Mouse (Mus musculus): ENCODE results near the gene Itih3. TPM values are rescaled to one million over a fixed set of nuclear protein-coding genes. Genes with fewer than 3 reads are reported as not detected.

Gene Itih3
- total RNA-seq, 2 experiments from 2014 or later, result 17.2 to 22.3 TPM

DNA sequence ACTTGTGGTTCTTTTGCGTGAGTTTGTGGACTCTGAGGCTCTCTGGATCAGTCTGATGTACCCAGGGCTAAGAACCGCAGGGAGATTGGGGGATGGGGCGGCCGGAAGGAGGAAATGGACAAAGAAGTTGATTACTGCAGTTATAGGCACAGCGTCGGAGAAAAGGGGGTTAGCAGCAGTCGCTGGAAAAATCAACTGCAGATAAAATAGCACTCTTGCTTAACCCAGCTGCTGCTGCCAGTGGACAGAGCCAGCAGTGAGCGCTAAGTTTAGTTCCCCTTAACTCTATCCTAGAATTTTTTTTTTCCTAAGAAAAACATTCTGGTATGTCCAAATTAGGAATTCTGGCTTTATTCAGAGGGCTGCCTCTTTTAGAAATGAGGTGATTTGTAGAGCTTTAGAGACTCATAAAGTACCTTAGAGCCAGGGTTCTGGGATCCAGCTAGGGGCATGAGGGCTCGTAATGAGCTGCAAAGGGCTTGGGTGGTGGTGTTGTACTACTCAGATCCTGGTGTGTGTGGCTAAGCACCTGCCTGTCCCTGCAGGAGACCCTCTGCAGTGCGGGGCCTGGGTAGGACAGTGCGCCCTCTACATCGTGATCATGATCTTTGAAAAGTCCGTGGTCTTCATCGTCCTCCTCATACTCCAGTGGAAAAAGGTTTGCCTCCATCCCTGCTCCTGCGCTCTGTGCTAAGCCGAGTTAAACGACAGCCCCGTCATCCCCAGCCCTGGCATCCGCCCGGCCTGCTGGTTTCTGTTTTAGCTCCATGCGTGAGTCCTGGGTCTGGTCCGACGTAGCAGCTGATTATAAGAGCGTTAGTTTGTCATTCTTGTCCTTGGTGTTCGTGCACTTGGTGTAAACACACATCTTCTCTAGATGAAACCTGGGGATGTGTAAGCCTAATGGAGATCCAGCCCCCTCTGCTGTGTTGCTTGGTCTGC is 53.1 kb downstream of the Itih3 start:
- intact Hi-C loops (cut with DNase I), result no loop called here

DNA sequence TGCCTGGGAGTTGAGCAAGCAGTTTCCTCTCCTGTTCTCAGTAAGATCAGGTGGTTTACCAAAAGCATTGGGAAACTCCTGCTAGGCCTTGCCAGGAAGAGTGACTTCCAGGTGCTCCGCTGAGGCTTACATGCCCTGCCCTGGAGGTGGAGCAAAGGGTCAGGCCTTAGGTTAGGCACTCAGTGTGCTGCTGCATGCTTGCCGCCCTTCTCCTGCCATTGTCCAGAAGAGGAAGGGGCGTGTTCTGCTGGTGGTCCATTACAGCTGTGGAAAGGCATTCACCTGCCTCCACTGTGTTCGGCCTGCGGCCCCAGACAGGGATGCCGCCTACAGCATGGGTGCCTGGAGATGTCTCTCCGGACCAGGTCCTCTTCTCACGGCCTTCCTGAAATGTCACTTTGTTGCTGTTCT is 54.2 kb downstream of the Itih3 start:
- intact Hi-C loops (cut with DNase I), result loop anchor here (5.0 kb wide), 1 partner anchor 42 kb away; the partner anchor contains the start of gene Tmem110
- no peak for DNase-seq (ENCODE audit: low spot score in 2 of 2)

More for the DNA sequence above, 53.1 kb downstream of the Itih3 start:
- peak in 1 of 2 experiments; percentile 68 for DNase-seq (ENCODE audit: low spot score in 2 of 2)

DNA sequence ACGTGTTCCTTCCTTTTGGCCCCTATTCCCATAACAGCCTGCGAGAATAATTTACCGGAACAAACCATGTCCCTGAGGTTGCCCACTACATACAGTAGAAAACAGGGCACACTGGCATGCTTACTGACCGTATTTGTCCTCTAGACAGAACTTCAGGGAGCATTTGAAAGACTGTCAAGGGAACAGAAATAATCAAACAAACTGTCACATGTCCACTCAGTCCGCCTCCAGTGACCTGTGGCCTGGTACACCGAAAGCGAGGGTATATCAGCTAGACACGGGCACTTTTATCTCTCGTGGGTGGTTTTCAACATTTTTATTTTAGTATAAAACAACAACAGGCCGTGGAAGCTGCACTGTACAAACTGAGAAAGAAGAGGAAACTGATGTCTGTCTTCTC is 54.7 kb downstream of the Itih3 start:
- intact Hi-C loops (cut with DNase I), result loop anchor here (5.0 kb wide), 1 partner anchor 42 kb away; the partner anchor contains the start of gene Tmem110
- DNase-seq (ENCODE audit: low spot score in 2 of 2), result no peak

DNA sequence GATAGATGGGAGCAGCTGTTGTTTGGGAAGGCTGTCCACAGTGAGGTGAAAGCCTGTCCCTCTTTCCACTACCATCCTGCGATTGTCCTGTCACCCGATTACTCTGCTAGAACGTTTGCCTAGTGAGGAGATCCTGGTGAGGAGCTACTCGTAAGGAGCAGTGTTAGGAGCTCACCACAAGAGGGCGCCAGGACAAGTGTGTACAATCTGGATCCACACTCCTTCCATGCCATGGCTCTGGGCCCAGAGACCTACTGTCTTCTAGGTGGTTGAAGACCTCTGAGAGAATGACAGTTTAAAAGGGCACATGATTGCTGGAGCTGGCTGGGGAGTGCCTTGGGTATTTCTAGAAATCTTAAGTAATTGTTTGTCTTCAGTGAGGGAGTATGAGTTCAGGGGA is 56.5 kb downstream of the Itih3 start:
- DNase-seq (ENCODE audit: low spot score in 2 of 2), result peak; percentile 61 to 77
- intact Hi-C loops (cut with DNase I), result loop anchor here (2.0 to 5.0 kb wide), 2 partner anchors 40 to 78 kb away; partner anchors contain the start of gene Tmem110

DNA sequence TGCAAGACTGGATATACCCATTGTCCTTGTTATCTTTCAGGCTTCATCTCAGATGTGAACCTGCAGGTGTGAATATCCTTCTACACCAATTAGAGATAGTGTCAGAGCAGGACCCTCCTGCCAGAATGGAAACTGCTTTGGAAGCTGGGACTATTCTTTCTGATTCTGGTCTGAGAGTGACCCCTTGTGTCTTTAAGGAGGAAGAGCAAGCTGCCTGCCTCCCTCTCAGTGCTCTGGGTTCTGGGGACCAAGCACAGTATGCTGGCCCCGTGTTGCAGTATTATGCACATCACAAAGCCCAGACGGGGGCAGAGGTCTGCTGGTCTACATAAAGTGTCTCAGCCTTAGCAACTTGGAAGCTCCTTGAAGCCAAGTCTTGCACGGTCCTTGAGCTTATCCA is 58.2 kb downstream of the Itih3 start:
- intact Hi-C loops (cut with DNase I), result loop anchor here (5.0 kb wide), 1 partner anchor 38 kb away; the partner anchor contains the start of gene Tmem110

DNA sequence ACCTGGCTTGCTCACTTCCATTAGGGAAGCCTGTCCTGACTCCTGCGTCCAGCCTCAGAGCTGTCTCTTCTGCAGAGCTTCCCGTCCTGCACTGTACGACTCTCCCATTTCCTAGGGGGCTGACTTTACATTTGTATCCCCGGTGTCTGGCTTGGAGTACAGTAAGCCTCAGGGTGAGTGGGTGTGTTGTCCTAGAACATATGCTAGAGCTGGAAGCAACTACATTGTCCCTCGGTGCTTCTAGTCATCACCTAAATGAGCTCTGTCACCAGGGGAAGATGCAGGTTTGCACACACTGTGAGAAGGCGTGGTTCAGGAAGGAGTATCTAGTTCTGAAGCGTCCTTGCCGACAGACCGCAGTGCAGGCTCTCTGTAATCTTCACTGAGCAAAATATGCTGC is 61.2 kb downstream of the Itih3 start:
- DNase-seq (ENCODE audit: low spot score in 2 of 2), result peak in 1 of 2 experiments; percentile 36
- intact Hi-C loops (cut with DNase I), result no loop called here

More for the DNA sequence above, 58.2 kb downstream of the Itih3 start:
- no peak for DNase-seq (ENCODE audit: low spot score in 2 of 2)

DNA sequence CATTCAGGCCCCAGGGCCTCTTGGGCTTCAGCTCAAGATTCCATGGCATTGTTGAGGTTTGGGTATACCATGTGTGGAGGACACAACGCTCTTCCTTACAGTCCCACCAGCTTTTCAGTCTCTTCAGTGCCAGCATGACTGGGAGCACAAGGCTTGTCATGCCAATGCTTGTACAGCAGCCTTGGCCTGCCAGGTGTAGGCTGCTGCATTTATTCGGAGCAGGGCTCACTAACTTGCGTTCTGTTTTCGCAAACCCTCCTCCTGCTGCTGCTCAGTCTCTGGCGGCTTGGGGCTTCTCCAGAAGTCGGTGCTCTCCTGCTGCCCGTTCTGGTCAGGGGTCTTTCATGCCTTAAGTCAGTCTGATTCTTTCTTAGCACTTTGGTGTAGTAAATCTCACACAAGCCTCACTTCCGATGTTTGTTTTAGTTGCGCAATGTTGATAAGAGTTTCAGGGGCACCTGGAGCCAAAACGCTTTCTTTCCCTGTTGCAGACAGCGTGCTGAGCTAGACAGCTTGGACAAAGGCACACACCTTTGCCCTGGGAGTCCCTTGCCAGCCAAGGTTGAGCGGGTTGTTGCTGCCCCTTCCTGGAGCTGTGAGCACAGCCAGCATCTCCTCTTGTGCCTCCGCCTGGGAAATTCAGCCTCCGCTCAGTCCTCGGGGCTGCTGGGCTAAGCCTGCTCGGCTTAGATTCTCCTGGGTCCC is 62.0 kb downstream of the Itih3 start:
- intact Hi-C loops (cut with DNase I), result no loop called here
- no peak for DNase-seq (ENCODE audit: low spot score in 2 of 2)

Other genes with a start within 250 kb of the Itih3 start
- gene Sfmbt1, start 208.9 kb downstream of the Itih3 start, total RNA-seq (2021), result 10 to 100 TPM; 33.1 to 34.9 TPM
- 10 to 100 TPM; 18.7 to 21.0 TPM for gene Tmem110, start 98.2 kb downstream of the Itih3 start, total RNA-seq (2021)
- gene Mustn1, start 44.6 kb downstream of the Itih3 start, total RNA-seq (2021), result 1 to 10 TPM; 3.1 to 3.8 TPM
- under 1 TPM; 0.11 to 0.30 TPM for gene Itih4, start 37.3 kb downstream of the Itih3 start, total RNA-seq (2021)
- gene Itih1, start 19.5 kb upstream of the Itih3 start, total RNA-seq (2021), result not detected
- 10 to 100 TPM; 15.6 to 18.9 TPM for gene Nek4, start 27.6 kb upstream of the Itih3 start, total RNA-seq (2021)
- 10 to 100 TPM; 39.5 to 42.1 TPM for gene Glt8d1, start 77.6 kb upstream of the Itih3 start, total RNA-seq (2021)
- 100 to 1,000 TPM; 165 to 185 TPM for gene Spcs1, start 77.9 kb upstream of the Itih3 start, total RNA-seq (2021)
- gene Pbrm1, start 95.4 kb upstream of the Itih3 start, total RNA-seq (2021), result 10 to 100 TPM; 56.2 to 58.1 TPM
- 10 to 100 TPM; 41.9 to 48.9 TPM for gene Gnl3, start 95.4 kb upstream of the Itih3 start, total RNA-seq (2021)
- gene Smim4, start 205.2 kb upstream of the Itih3 start, total RNA-seq (2021), result 10 to 100 TPM; 20.4 to 28.4 TPM
- 1 to 10 TPM; 3.3 to 4.1 TPM for gene Nt5dc2, start 207.3 kb upstream of the Itih3 start, total RNA-seq (2021)
- gene Stab1, start 244.9 kb upstream of the Itih3 start, total RNA-seq (2021), result 10 to 100 TPM; 19.8 to 30.3 TPM